Mouse (Mus musculus) left cerebral cortex, adult 18-20 months (tissue): ENCODE data around the gene Atp6v1e1. TPM values are rescaled to one million over a fixed set of nuclear protein-coding genes. Genes with fewer than 3 reads are reported as not detected.
"Not testable (repeated sequence)": the region's sequence is repeated elsewhere in the genome, so short reads cannot be mapped to it uniquely, and the experiment has no call there.

ENCODE experiments used
- DNase-seq, 2 experiments: peaks; one replicate each; pipeline ENCODE4 v3.0.0; 2021 to 2022; ENCODE audit warnings: low spot score in 2 of 2, mixed read lengths in 1 of 2
- total RNA-seq, 2 experiments: library from RNA; stranded (reverse); gene quantifications; 2 replicates each; pipeline ENCODE4 v1.2.3; 2021

Gene Atp6v1e1
- total RNA-seq, 2 experiments from 2014 or later, result 559 to 571 TPM

- no peak for DNase-seq
Observed at GRCm38 (mm10) chr6:120821715-120822114, 878 bp downstream of the Atp6v1e1 start.

DNA sequence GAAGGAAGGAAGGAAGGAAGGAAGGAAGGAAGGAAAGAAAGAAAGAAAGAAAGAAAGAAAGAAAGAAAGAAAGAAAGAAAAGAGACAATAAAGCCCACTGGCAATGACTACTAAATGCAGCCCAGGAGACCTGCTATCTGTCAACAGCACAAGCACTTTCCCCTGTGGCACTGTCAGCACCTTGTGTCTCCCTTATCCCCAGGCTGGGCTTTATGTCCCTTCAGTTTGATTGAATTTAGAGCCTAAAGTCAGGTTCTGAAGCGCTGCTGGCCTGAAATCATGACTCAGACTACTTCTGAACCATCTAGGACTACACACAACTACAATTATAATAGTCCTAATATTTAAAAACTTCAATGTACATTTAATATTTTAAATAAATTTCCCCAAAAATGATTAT is 1.7 kb downstream of the Atp6v1e1 start:
- no peak for DNase-seq

- DNase-seq, result no peak
Observed at GRCm38 (mm10) chr6:120820144-120820543, 2.4 kb downstream of the Atp6v1e1 start.

DNA sequence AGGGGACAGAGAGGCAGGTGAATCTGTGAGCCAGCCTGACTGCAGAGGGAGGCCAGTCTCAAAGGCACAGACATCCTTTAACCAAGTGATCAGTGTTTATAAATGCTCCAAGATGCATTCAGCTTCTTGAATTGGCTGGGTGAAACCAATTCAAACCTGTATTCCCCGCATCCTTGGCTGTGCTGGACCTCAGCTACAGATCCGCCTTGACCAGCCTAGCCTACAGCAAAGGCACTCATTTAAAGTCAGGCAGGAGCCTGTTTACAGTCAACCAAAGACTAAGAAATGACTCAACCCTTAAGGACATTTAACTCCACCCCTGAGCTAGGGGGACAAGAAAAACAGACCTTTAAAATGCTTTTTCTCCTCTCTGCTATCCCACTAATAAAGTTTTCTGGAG is 3.3 kb downstream of the Atp6v1e1 start:
- no peak for DNase-seq

- DNase-seq, result not testable (repeated sequence)
Observed at GRCm38 (mm10) chr6:120811999-120812398, 10.6 kb downstream of the Atp6v1e1 start.

GRCm38 (mm10) chr6:120807738-120808081 is 14.9 kb downstream of the Atp6v1e1 start:
- DNase-seq, result no peak

DNA sequence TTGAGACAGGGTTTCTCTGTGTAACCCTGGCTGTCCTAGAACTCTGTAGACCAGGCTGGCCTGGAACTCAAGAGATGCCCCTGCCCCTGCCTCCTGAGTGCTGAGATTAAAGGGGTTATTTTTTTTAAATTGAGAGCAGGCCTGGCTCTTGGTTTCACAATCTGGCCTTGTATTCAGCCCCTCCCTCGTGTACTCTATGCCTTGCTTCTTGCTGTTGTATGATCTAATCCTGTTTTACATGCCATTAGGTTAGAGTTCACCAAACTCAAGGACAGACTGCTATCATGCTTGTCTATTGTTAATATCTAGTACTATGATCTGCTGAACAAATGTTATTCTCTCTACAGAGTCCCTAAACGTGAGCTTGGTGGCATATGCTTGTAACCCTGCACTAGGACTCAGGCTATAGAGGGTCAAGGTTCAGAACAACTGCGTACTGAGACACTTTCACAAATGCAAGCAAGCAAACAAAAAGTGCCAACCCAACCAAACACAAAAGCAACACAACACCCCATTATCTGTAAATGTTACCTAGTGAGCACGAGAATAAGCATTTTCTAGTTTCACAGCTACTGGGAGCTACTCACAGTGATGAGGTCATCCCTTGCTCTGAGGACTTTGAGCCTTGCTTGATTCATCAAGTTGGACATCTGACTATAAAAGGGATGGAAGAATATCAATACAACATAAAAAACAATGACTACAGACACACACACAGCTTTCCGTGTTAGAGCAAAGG is 15.4 kb downstream of the Atp6v1e1 start:
- no peak for DNase-seq

- peak in 1 of 2 experiments; percentile 26 for DNase-seq
Observed at GRCm38 (mm10) chr6:120799581-120800041, 23.0 kb downstream of the Atp6v1e1 start.

DNA sequence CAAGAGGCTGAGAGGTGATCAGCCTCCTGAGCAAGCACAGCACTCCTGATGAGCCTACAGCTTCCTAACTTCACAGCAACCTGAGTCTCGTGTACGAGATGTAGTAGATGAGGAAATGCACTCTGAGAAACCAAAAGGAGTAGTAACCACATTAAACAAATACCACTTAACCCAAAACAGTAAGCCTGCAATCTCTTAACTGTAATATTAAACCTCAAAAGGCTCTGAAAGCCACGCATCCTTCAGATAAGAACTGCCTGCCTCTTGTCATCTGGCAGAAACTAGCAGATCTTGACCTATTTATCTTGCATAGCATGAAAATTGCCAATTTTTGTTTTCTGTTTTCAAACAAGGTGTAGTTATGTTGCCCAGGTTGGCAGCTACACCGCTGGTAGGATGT is 23.7 kb downstream of the Atp6v1e1 start:
- DNase-seq, result no peak

DNA sequence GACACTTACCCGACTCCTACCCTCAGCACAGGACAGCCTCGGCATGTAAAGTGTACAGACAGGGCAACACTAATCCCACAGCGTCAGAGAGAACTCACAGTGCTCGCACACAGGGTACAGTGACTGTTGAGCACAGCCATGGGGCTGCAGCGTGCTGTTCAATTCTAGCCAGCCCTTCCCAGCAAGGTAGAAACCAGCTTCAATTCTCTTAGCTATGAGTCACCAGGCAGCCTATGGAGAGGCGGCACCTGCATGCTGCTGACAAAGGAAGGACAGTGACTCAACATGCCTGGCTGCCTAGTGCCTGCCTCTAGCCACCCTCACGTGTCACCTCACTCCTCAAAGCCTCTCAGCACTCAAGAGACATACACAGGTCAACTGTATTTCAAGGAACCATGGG is 24.6 kb downstream of the Atp6v1e1 start:
- peak; percentile 35 to 41 for DNase-seq

- peak; percentile 53 to 79 for DNase-seq
Observed at GRCm38 (mm10) chr6:120796111-120796510, 26.5 kb downstream of the Atp6v1e1 start.

- DNase-seq, result no peak
Observed at GRCm38 (mm10) chr6:120795422-120796086, 27.0 kb downstream of the Atp6v1e1 start.

- peak; percentile 40 to 44 for DNase-seq
Observed at GRCm38 (mm10) chr6:120792947-120793346, 29.6 kb downstream of the Atp6v1e1 start.

DNA sequence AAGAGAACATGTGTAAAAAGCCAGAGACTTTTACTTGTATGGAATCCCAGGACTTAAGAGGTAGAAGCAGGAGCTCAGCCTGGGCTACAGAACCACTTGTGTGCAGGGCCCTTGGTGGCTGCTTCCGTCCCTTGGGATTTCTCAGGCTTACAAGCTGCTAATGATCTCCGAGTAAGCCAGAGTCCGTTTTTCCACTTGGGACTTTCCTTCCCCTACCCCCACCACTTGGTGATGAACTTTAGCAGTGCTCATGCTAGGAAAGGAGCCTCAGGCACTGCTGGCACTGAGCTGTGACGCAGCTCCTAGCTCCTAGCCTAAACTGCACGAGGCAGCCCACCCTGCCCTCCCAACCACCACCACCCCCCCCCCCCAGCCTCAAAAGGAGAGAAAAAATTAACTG is 31.9 kb downstream of the Atp6v1e1 start:
- DNase-seq, result no peak

GRCm38 (mm10) chr6:120790153-120790552 is 32.4 kb downstream of the Atp6v1e1 start:
- no peak for DNase-seq

DNA sequence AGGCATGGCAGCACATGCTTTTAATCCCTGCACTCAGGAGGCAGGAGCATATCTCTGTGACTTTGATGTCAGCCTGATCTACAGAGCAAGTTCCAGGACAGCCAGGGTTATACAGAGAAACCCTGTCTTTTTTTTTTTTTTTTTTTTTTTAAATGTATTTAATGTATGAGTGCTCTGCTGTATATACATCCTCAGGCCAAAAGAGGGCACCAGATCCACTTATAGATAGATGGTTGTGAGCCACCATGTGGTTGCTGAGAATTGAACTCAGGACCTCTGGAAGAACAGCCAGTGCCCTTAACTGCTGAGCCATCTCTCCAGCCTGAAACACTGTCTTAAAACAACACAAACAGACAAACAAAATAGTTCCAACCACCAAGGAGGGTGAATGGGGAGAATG is 33.7 kb downstream of the Atp6v1e1 start:
- no peak for DNase-seq

- DNase-seq, result no peak
Observed at GRCm38 (mm10) chr6:120788068-120788607, 34.5 kb downstream of the Atp6v1e1 start.

DNA sequence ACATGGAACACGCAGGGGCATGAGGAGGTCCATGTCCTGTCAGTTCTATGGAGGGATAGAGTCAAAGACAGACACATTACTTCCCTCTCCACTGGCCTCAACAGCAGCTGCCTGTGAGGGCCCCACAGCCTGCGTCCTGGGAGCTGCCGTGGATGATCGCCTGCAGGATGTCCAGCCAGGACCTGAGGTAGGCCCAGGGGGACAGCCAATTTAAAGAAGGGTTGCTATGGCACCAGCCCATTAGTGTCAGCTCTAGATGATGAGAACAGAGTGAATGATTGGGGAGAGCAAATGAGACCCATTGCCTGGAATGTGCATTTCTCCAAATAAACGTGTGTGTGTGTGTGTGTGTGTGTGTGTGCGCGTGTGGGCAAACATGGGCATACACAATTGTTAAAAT is 38.2 kb downstream of the Atp6v1e1 start:
- DNase-seq, result no peak

DNA sequence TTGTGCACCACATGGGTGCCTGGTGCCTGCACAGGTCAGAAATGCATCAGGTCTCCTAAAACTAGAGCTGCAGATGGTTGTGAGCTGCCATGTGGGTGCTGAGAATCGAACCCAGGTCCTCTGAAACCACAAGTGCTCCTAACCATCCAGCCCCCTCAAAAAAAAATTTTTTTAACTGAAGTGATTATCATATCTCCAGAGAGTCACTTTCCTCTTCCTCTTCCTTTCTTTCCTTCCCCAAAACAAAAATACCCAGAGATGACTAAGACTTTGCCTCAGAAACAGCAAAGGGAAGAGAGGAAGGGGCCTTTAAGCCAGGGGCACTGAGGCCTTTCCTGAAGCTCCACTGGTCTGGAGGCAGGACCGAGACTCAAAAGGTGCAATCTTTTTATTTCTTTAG is 39.6 kb downstream of the Atp6v1e1 start:
- DNase-seq, result no peak

DNA sequence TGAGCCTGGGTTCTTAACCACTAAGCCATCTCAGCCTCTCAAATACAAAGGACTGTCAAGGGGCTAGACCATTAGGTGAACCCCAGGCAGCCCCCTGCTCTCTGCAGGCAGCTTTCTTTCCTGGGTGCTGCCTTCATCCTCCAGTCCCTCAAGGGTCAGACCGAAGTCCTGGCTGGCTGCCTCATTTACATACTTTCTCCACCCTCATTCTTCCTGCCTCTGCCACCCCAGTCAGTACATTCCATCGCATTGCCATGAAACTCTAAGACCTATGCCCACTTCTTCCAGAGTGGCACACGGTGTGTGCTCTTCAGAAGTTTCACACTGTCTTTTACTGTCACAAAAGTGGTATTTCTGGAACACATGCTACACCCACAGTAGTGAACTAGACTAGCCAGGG is 44.4 kb downstream of the Atp6v1e1 start:
- no peak for DNase-seq

DNA sequence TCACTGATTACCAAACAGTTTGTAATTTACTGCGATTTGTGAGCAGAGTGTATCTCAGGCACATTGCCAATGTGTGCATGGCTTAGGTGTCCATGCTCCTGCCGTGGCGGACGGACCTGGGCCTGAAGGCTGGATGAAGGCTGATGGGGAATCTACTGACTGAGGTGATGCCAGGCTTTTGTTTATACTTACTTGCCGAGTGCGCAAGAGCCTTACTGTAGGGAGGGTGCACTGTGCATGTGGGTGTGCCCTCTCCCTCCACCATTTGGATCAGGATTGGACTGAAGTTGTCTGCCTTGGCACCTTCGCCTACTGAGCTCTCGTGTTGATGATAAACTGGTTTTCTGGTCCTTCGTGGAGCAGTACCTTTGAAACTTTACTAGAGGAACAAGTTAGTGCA is 45.1 kb downstream of the Atp6v1e1 start:
- no peak for DNase-seq

GRCm38 (mm10) chr6:120776286-120776685 is 46.3 kb downstream of the Atp6v1e1 start:
- DNase-seq, result no peak

GRCm38 (mm10) chr6:120773763-120774162 is 48.8 kb downstream of the Atp6v1e1 start:
- no peak for DNase-seq
